Mouse (Mus musculus) E14TG2a.4 (cell line): ENCODE data around the gene Hist1h2bh.
"Not testable (repeated sequence)": the region's sequence is repeated elsewhere in the genome, so short reads cannot be mapped to it uniquely, and the experiment has no call there.

ENCODE experiments used
- H3K27me3 ChIP-seq: 2 replicates; pipeline ENCODE4 v1.6.1; 2014; ENCODE audit warnings: low read length, control low read depth; ENCODE audit not compliant: insufficient read depth
- H3K36me3 ChIP-seq: 2 replicates; pipeline ENCODE4 v1.6.1; 2014; ENCODE audit warnings: low read length, control low read depth; ENCODE audit not compliant: insufficient read depth
- H3K4me1 ChIP-seq: replicated peaks from 2 replicates; pipeline ENCODE4 v1.6.1; 2014; ENCODE audit warnings: low read depth, low read length, control low read depth
- H3K4me3 ChIP-seq: replicated peaks from 2 replicates; pipeline ENCODE4 v1.5.1; 2014; ENCODE audit warnings: mild to moderate bottlenecking, low read length
- H3K9me3 ChIP-seq: 2 replicates; pipeline ENCODE4 v1.6.1; 2014; ENCODE audit warnings: low read length, control low read depth
- CTCF ChIP-seq: conservative IDR thresholded peaks from 2 replicates; pipeline ENCODE4 v1.5.1; 2014; ENCODE audit warnings: low read length
- NANOG ChIP-seq: IDR thresholded peaks from 2 replicates; pipeline ENCODE4 v1.6.1; 2014; ENCODE audit warnings: borderline replicate concordance, low read length, mixed read lengths
- POU5F1 ChIP-seq: IDR thresholded peaks from 2 replicates; pipeline ENCODE4 v1.6.1; 2014; ENCODE audit warnings: low read length, borderline replicate concordance

Gene Hist1h2bh

GRCm38 (mm10) chr13:23542999-23543607, at the start of gene Hist1h2bh:
Gene Hist1h2bh (minus strand): TSS chr13:23543392.
- peak within 1 kb of the TSS; percentile 74 for H3K4me3 ChIP-seq
- H3K36me3 ChIP-seq, H3K27me3 ChIP-seq, H3K9me3 ChIP-seq: not testable (repeated sequence)
- H3K4me1 ChIP-seq = peaks cover 21% of the 10 kb centered on the region

GRCm38 (mm10) chr13:23592614-23593013, 49.4 kb upstream of the Hist1h2bh start:
- peaks cover 61% of the 10 kb centered on the region for H3K4me1 ChIP-seq
- no peak for TF ChIP-seq NANOG
- TF ChIP-seq CTCF = no peak
- H3K9me3 ChIP-seq = peaks cover 36% of the 10 kb centered on the region
- H3K36me3 ChIP-seq = no peaks in the 10 kb centered on the region
- no peaks in the 10 kb centered on the region for H3K27me3 ChIP-seq
- no peak overlapping the region for H3K4me3 ChIP-seq

- H3K4me1 ChIP-seq = peaks cover 61% of the 10 kb centered on the region
- peaks cover 36% of the 10 kb centered on the region for H3K9me3 ChIP-seq
- not testable (repeated sequence) for H3K27me3 ChIP-seq, H3K36me3 ChIP-seq, H3K4me3 ChIP-seq
Observed at GRCm38 (mm10) chr13:23591886-23592285, 48.7 kb upstream of the Hist1h2bh start.

- H3K4me1 ChIP-seq = peaks cover 59% of the 10 kb centered on the region
- H3K36me3 ChIP-seq = no peaks in the 10 kb centered on the region
- H3K27me3 ChIP-seq = no peaks in the 10 kb centered on the region
- H3K9me3 ChIP-seq = peaks cover 36% of the 10 kb centered on the region
- TF ChIP-seq POU5F1 (no peak), CTCF (no peak), NANOG (no peak)
- no peak overlapping the region for H3K4me3 ChIP-seq
Observed at GRCm38 (mm10) chr13:23591206-23591605, 48.0 kb upstream of the Hist1h2bh start.

GRCm38 (mm10) chr13:23586940-23587225, 43.7 kb upstream of the Hist1h2bh start:
- Histone ChIP-seq H3K4me1 (peaks cover 56% of the 10 kb centered on the region), H3K9me3 (peaks cover 14% of the 10 kb centered on the region), H3K36me3 (no peaks in the 10 kb centered on the region), H3K4me3 (peak overlapping the region; percentile 63), H3K27me3 (no peaks in the 10 kb centered on the region)
- TF ChIP-seq CTCF = no peak
- no peak for TF ChIP-seq NANOG
- no peak for TF ChIP-seq POU5F1

- TF ChIP-seq POU5F1 (peak; percentile 42), CTCF (no peak), NANOG (peak; percentile 71)
Observed at GRCm38 (mm10) chr13:23586099-23586939, 43.1 kb upstream of the Hist1h2bh start.

GRCm38 (mm10) chr13:23585442-23586098, 42.4 kb upstream of the Hist1h2bh start:
- Histone ChIP-seq H3K4me3 (peak overlapping the region; percentile 70), H3K4me1 (peaks cover 57% of the 10 kb centered on the region)
- not testable (repeated sequence) for H3K27me3 ChIP-seq, H3K36me3 ChIP-seq, H3K9me3 ChIP-seq

More at GRCm38 (mm10) chr13:23586099-23586939, 43.1 kb upstream of the Hist1h2bh start:
- H3K36me3 ChIP-seq = no peaks in the 10 kb centered on the region
- no peaks in the 10 kb centered on the region for H3K27me3 ChIP-seq
- peaks cover 8% of the 10 kb centered on the region for H3K9me3 ChIP-seq
- H3K4me1 ChIP-seq = peaks cover 56% of the 10 kb centered on the region
- peak overlapping the region; percentile 63 for H3K4me3 ChIP-seq

- Histone ChIP-seq H3K9me3 (no peaks in the 10 kb centered on the region), H3K36me3 (no peaks in the 10 kb centered on the region), H3K4me3 (peak overlapping the region; percentile 70), H3K27me3 (no peaks in the 10 kb centered on the region), H3K4me1 (peaks cover 61% of the 10 kb centered on the region)
- no peak for TF ChIP-seq CTCF
- TF ChIP-seq POU5F1 = no peak
- no peak for TF ChIP-seq NANOG
Observed at GRCm38 (mm10) chr13:23585029-23585441, 41.8 kb upstream of the Hist1h2bh start.

GRCm38 (mm10) chr13:23584331-23584730, 41.1 kb upstream of the Hist1h2bh start:
- Histone ChIP-seq H3K27me3 (no peaks in the 10 kb centered on the region), H3K36me3 (no peaks in the 10 kb centered on the region), H3K9me3 (no peaks in the 10 kb centered on the region), H3K4me1 (peaks cover 61% of the 10 kb centered on the region), H3K4me3 (peak overlapping the region; percentile 70)
- no peak for TF ChIP-seq POU5F1
- TF ChIP-seq NANOG = no peak
- no peak for TF ChIP-seq CTCF
